Mouse (Mus musculus) E14TG2a.4 (cell line): ENCODE results near the gene Ston2.

ENCODE experiments used
- CTCF ChIP-seq: conservative IDR thresholded peaks from 2 replicates; pipeline ENCODE4 v1.5.1; 2014; ENCODE audit warnings: low read length
- NANOG ChIP-seq: IDR thresholded peaks from 2 replicates; pipeline ENCODE4 v1.6.1; 2014; ENCODE audit warnings: borderline replicate concordance, low read length, mixed read lengths
- POU5F1 ChIP-seq: IDR thresholded peaks from 2 replicates; pipeline ENCODE4 v1.6.1; 2014; ENCODE audit warnings: low read length, borderline replicate concordance

DNA sequence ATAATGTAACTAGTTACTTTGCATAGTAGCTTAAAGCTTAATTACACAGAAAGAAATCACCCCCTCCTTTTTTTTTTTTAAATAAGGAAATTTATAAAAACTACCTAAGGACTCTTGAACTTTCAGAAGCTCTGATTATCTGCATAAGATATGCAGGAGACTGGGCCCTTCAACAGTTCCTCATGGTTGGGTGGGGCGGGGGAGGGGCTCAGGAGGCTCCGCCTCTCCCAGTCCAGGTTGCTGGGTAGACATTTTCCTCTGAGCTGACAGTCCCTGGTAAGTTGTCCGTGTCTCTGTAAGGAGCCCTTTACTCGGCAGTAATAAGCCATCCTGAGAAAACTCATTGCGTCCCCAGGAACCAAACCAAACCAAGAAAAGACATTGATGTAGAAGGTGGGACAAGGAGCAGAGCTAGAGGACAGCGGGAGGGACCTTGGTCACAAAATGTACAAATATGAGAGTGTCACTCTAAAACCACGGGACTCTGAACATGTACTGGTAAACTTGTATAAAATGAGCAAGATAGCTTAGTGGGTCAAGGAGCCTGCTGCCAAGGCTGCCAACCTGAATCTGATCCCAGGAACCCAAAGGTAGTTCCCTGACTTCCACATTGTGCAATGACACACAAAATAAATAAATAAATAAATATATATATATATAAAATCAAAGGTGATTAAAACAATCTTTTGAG is 88.6 kb downstream of the Ston2 start:
- no peak for TF ChIP-seq CTCF
- TF ChIP-seq NANOG: no peak
- TF ChIP-seq POU5F1: no peak
